In the genomic region with DNA sequence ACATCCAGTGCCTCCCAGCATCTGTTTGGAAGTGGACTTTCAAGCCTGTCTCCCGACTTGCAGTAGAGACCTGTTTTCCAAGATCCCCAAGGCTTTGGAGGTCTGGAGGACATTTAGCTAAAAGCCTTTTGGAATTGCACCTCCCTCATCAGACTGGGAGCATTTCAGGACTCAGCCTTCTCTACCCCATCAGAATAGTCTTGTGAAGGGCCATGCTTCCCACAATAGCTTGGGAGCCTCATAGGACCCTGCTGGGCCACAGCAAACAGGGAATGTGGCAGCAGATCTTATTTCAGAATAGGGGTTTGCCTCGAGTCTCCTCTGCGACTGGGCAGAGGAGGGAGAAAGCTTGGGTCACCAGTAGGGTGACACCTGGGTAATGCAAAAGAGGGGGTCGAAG, we compare ENCODE assay signal across 8 mouse cellular contexts.
DNase-seq lines count a peak whose midpoint lies in the region; ATAC-seq and TF ChIP-seq lines count a peak whose summit lies in the region.
"Had no signal": no experiment of that assay in that cellular context is flagged by ENCODE, and none has a peak within 500 bp of the region (broad histone marks: within the 10 kb centered on the region; RNA-seq: fewer than 3 reads in every experiment).

No protein-coding gene starts in this region.

- peak overlapping the region; percentile 87 for H3K27ac ChIP-seq in lung, postnatal 0 days (ENCODE audit: low read length)
- no peak overlapping the region for H3K27ac ChIP-seq in liver, embryonic 13.5 days
- no peak overlapping the region for H3K27ac ChIP-seq in stomach, postnatal 0 days (replicated peaks)

- H3K27me3 ChIP-seq in lung, postnatal 0 days (replicated peaks; ENCODE audit: insufficient read depth, low read length) = peaks cover 8% of the 10 kb centered on the region
- peaks cover 70% of the 10 kb centered on the region for H3K27me3 ChIP-seq in liver, embryonic 13.5 days
- H3K27me3 ChIP-seq in stomach, postnatal 0 days (ENCODE audit: control insufficient read depth, insufficient read depth, low read length) = peaks cover 7% of the 10 kb centered on the region

- H3K9me3 ChIP-seq in lung, postnatal 0 days (ENCODE audit: low read length) = no peaks in the 10 kb centered on the region; the same call in 1 of the 2 replicates
- no peaks in the 10 kb centered on the region for H3K9me3 ChIP-seq in liver, embryonic 13.5 days (replicated peaks)
- no peaks in the 10 kb centered on the region for H3K9me3 ChIP-seq in stomach, postnatal 0 days (ENCODE audit: control insufficient read depth, low read length)

- no peak overlapping the region for H3K9ac ChIP-seq in lung, postnatal 0 days (replicated peaks; ENCODE audit: low read depth)
- no peak overlapping the region for H3K9ac ChIP-seq in liver, embryonic 13.5 days
- no peak overlapping the region for H3K9ac ChIP-seq in stomach, postnatal 0 days (ENCODE audit: low read length)

- ATAC-seq in lung, postnatal 0 days = no peak
- no peak for ATAC-seq in liver, embryonic 13.5 days (ENCODE audit: low read depth)
- no peak for ATAC-seq in stomach, postnatal 0 days (ENCODE audit: low FRiP score, low TSS enrichment)
- ATAC-seq: Patski had no signal

- TF ChIP-seq CTCF in lung, postnatal 0 days (IDR thresholded peaks at IDR 0.05) = no peak
- TF ChIP-seq CTCF in stomach, postnatal 0 days (IDR thresholded peaks at IDR 0.05; ENCODE audit: low read depth) = no peak

- H3K36me3 ChIP-seq in lung, postnatal 0 days (ENCODE audit: insufficient read depth, low read length) = no peaks in the 10 kb centered on the region
- H3K36me3 ChIP-seq in liver, embryonic 13.5 days = no peaks in the 10 kb centered on the region
- no peaks in the 10 kb centered on the region for H3K36me3 ChIP-seq in stomach, postnatal 0 days (ENCODE audit: control insufficient read depth, insufficient read depth, low read length)

- H3K4me2 ChIP-seq in lung, postnatal 0 days (replicated peaks; ENCODE audit: low read depth, low read length) = peak overlapping the region; percentile 95
- H3K4me2 ChIP-seq in liver, embryonic 13.5 days = peak overlapping the region; percentile 69
- H3K4me2 ChIP-seq in stomach, postnatal 0 days (replicated peaks; ENCODE audit: low read depth) = peak overlapping the region; percentile 92; the same call in 1 of the 2 replicates

- DNase-seq in lung, postnatal 0 days (ENCODE audit: low spot score) = no peak
- DNase-seq in lung, postnatal 14 days = no peak
- DNase-seq in forelimb bud, embryonic 11.5 days (ENCODE audit: low read depth, low spot score) = peak; percentile 14
- DNase-seq in liver, embryonic 13.5 days = no peak
- no peak for DNase-seq in stomach, postnatal 0 days (ENCODE audit: low spot score)
- no peak for DNase-seq in urinary bladder, postnatal 36 days (ENCODE audit: low spot score in 2 of 2)
- no peak for DNase-seq in kidney, adult 8-10 months

- TF ChIP-seq EP300 in lung, postnatal 0 days (IDR thresholded peaks at IDR 0.05) = no peak
- TF ChIP-seq EP300 in stomach, postnatal 0 days (optimal IDR thresholded peaks at IDR 0.05) = no peak

- H3K4me1 ChIP-seq in lung, postnatal 0 days (ENCODE audit: insufficient read depth, low read depth, low read length) = peaks cover 25% of the 10 kb centered on the region
- H3K4me1 ChIP-seq in liver, embryonic 13.5 days (replicated peaks) = peaks cover 12% of the 10 kb centered on the region; the same call in 1 of the 2 replicates
- peaks cover 3% of the 10 kb centered on the region; the same call in 1 of the 2 replicates for H3K4me1 ChIP-seq in stomach, postnatal 0 days (replicated peaks; ENCODE audit: control insufficient read depth, insufficient read depth)

- 7% methylated on average over 4 of the region's 4 CpGs for WGBS in lung, postnatal 0 days
- WGBS in liver, embryonic 13.5 days (ENCODE audit: insufficient replicate concordance) = 1% methylated on average over 4 of the region's 4 CpGs
- 6% methylated on average over 4 of the region's 4 CpGs for WGBS in stomach, postnatal 0 days

- H3K4me3 ChIP-seq in lung, postnatal 0 days (ENCODE audit: low read depth, low read length) = no peak overlapping the region
- no peak overlapping the region; the same call in 1 of the 2 replicates for H3K4me3 ChIP-seq in liver, embryonic 13.5 days (replicated peaks)
- H3K4me3 ChIP-seq in stomach, postnatal 0 days (ENCODE audit: low read depth, low read length) = no peak overlapping the region
